Mouse (Mus musculus) heart, embryonic 14.5 days (tissue): ENCODE results near the gene Gm20390. TPM values are rescaled to one million over a fixed set of nuclear protein-coding genes. Genes with fewer than 3 reads are reported as not detected.

ENCODE experiments used
- ATAC-seq: fragments of 200-750 bp; cut with Nextera tagmentation; 2 replicates; pipeline ENCODE4 v1.8.0; 2017; ENCODE audit warnings: low read depth, moderate TSS enrichment; ENCODE audit not compliant: insufficient number of reproducible peaks, insufficient read depth, low FRiP score
- H3K27ac ChIP-seq, 2 experiments: fragments of 200-500 bp in 1 of 2; fragments of 300-500 bp in 1 of 2; sonication (generic) in 1 of 2; replicated peaks in 1 of 2; 2 replicates each; pipeline ENCODE4 v1.5.1; 2012 to 2014; ENCODE audit warnings: low read depth in 2 of 2, low read length in 2 of 2, control low read depth in 1 of 2, mild to moderate bottlenecking in 1 of 2, mixed read lengths in 1 of 2; ENCODE audit not compliant: control insufficient read depth in 1 of 2, insufficient read depth in 1 of 2
- H3K27me3 ChIP-seq: fragments of 300-500 bp; sonication (generic); 2 replicates; pipeline ENCODE4 v1.6.1; 2014; ENCODE audit warnings: mild to moderate bottlenecking, low read length, control low read depth; ENCODE audit not compliant: control insufficient read depth, insufficient read depth
- H3K36me3 ChIP-seq: fragments of 300-500 bp; sonication (generic); 2 replicates; pipeline ENCODE4 v1.6.1; 2014; ENCODE audit warnings: mild to moderate bottlenecking, control low read depth, low read length, mixed read lengths; ENCODE audit not compliant: control insufficient read depth, insufficient read depth
- H3K4me1 ChIP-seq, 2 experiments: fragments of 200-500 bp in 1 of 2; fragments of 300-500 bp in 1 of 2; sonication (generic) in 1 of 2; 2 replicates each; pipeline ENCODE4 v1.6.1; 2012 to 2014; ENCODE audit warnings: low read length in 2 of 2, control low read depth in 1 of 2, mixed read lengths in 1 of 2; ENCODE audit not compliant: control insufficient read depth in 2 of 2, insufficient read depth in 2 of 2
- H3K4me2 ChIP-seq: fragments of 300-500 bp; sonication (generic); 2 replicates; pipeline ENCODE4 v1.6.1; 2014; ENCODE audit warnings: mild to moderate bottlenecking, low read length
- H3K4me3 ChIP-seq, 2 experiments: fragments of 200-500 bp in 1 of 2; fragments of 300-500 bp in 1 of 2; sonication (generic) in 1 of 2; 2 replicates each; pipeline ENCODE4 v1.5.1; 2012 to 2014; ENCODE audit warnings: low read length in 2 of 2, mild to moderate bottlenecking in 2 of 2, control low read depth in 1 of 2, low read depth in 1 of 2, moderate library complexity in 1 of 2; ENCODE audit not compliant: control insufficient read depth in 1 of 2, insufficient read depth in 1 of 2
- H3K9ac ChIP-seq: fragments of 300-500 bp; sonication (generic); 2 replicates; pipeline ENCODE4 v1.6.1; 2014; ENCODE audit warnings: mild to moderate bottlenecking, low read length
- H3K9me3 ChIP-seq: fragments of 300-500 bp; sonication (generic); 2 replicates; pipeline ENCODE4 v1.6.1; 2016; ENCODE audit warnings: low read length, control low read depth; ENCODE audit not compliant: control insufficient read depth
- WGBS: fragments of 180-500 bp; shearing (Covaris S2); extraction: QIAGEN DNeasy Blood & Tissue Kit; methylation state at CpG from one replicate; pipeline ENCODE4 v1.1.7; 2014; 5-methylcytosine and 5-hydroxymethylcytosine counted together
- polyA plus RNA-seq: library from polyadenylated mRNA; unstranded; fragments of >200 nt; fragmentation: Nextera tagmentation; extraction: Ambion mirVana; gene quantifications from 2 replicates; pipeline ENCODE4 v1.2.1, GENCODE M21; 2014

Gene Gm20390
- polyA plus RNA-seq, 1 experiment from 2014 or later, result 241 TPM

DNA sequence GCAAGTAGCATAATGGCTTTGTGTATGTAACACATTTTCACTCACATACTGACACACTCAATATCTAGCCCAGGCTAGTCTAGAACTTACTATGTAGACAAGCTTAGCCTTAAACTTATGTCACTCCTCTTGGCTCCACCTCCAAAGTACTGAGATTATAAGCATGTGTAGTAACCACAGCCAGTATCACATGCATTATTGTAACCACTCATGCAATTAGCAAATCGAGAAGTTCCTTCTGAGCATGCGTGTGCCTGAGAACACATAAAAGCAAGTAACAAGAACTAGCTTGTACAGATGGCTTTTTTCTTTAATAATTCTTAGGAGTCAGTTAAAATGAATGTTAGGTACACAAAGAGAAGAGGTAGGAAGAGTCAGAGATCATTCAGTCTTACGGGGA is 16.5 kb upstream of the Gm20390 start:
- 89% methylated on average over 3 of the region's 3 CpGs for WGBS

DNA sequence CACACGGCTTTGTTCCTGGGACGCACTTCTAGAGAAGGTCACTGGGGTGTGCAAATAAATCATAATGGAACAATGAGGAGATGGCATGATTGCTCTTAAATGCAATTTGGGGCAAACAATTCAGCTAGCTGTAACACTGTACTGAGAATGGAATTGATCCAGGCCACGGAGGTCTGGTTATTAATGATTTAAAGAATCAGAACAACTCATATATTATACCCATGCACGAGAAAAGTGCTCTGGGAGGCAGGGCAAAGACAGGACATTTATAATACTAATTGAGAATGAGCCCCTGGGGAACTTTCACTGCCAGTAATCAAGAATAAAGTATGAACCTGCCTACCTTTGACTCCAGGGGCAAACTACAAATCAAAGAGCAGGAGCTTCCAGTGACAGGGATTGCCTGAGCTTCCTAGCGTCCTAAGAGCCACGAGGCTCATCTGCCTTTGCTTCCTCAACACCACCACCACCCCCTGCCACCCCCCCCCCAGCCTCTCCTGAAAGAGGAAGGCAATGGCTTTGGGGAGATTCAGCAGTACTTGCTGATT is 11.5 kb upstream of the Gm20390 start:
- Histone ChIP-seq H3K4me2 (no peak overlapping the region), H3K36me3 (no peaks in the 10 kb centered on the region), H3K27ac (no peak overlapping the region), H3K4me1 (no peaks in the 10 kb centered on the region), H3K27me3 (no peaks in the 10 kb centered on the region), H3K9ac (no peak overlapping the region), H3K4me3 (no peak overlapping the region), H3K9me3 (no peaks in the 10 kb centered on the region)
- 65% methylated on average over 6 of the region's 6 CpGs for WGBS
- no peak for ATAC-seq

More for the DNA sequence above, 16.5 kb upstream of the Gm20390 start:
- ATAC-seq, result no peak
- H3K36me3 ChIP-seq, result no peaks in the 10 kb centered on the region
- H3K4me3 ChIP-seq, result no peak overlapping the region
- H3K27me3 ChIP-seq, result no peaks in the 10 kb centered on the region
- H3K9ac ChIP-seq, result no peak overlapping the region
- H3K4me2 ChIP-seq, result no peak overlapping the region
- peaks cover 19% of the 10 kb centered on the region in 2 experiments for H3K4me1 ChIP-seq
- H3K27ac ChIP-seq, result no peak overlapping the region
- H3K9me3 ChIP-seq, result no peaks in the 10 kb centered on the region

DNA sequence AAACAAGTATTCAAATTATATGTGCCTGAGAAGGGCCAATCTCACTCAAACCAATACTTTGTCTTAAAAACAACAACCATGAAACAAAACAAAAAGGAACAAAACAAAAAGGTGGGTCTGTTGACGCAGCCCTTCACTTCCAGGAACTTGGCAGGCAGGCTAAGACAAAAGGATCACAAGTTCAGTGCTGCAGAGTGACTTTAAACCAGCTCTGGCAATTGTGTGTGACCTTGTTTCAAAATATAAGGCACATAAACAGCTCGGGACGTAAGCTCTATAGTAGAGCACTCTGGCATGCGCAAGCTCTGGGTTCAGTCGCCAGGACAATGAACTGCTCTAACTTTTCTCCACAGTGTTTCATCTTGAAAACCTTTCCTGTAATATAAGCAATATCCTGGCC is 4.9 kb upstream of the Gm20390 start:
- WGBS, result 83% methylated on average over 5 of the region's 5 CpGs

DNA sequence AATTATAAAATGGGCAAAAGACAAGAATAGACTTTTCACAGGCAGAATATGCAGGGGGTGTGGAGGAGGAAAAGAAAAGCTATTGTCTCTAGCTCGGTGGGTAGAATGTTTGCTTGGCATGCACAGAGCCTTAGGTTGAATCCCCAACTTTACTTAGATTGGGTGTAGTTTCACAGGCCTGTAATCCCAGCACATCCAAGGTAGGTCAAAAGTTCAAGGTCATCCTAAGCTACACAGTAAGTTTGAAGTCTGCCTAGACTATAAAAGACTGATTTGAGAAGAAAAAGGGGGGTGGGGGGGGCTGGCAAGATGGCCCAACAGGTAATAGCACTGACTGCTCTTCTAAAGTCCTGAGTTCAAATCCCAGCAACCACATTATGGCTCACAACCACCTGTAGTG is 1.7 kb upstream of the Gm20390 start:
- H3K9ac ChIP-seq, result no peak overlapping the region
- H3K4me1 ChIP-seq, result peaks cover 3 to 6% of the 10 kb centered on the region in 2 experiments; a peak in 2 of 4 replicates
- no peak overlapping the region for H3K4me2 ChIP-seq
- H3K9me3 ChIP-seq, result no peaks in the 10 kb centered on the region
- H3K4me3 ChIP-seq, result no peak overlapping the region
- 50% methylated on average over 1 of the region's 1 CpGs for whole genome bisulfite sequencing
- H3K27me3 ChIP-seq, result no peaks in the 10 kb centered on the region
- peaks cover 14% of the 10 kb centered on the region for H3K36me3 ChIP-seq
- no peak for ATAC-seq
- no peak overlapping the region for H3K27ac ChIP-seq

More for the DNA sequence above, 4.9 kb upstream of the Gm20390 start:
- no peak overlapping the region for H3K4me3 ChIP-seq
- H3K27ac ChIP-seq, result no peak overlapping the region
- H3K36me3 ChIP-seq, result no peaks in the 10 kb centered on the region
- H3K4me2 ChIP-seq, result no peak overlapping the region
- no peaks in the 10 kb centered on the region for H3K27me3 ChIP-seq
- H3K4me1 ChIP-seq, result 0 out of 4 replicates have a peak, but pooled peaks cover 0 to 3% of the 10 kb centered on the region in 2 experiments
- no peak overlapping the region for H3K9ac ChIP-seq
- ATAC-seq, result no peak
- H3K9me3 ChIP-seq, result no peaks in the 10 kb centered on the region

DNA sequence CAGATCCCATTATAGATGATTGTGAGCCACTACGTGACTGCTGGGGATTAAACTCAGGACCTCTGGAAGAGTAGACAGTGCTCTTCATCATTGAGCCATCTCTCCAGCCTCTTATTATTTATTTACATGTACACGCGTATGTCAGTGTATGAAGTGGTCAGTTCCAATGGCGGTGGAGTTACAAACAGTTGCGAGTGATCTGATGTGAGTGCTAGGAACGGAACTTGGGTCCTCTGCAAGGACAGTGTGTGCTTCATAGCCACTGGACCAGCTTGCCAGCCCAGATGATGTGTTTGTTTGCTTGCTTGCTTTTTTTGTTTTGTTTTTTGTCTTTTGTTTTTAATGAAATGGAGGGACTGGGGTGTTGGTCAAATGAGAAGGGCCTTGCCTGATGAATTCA is 1.1 kb upstream of the Gm20390 start:
- no peak for ATAC-seq
- Histone ChIP-seq H3K4me1 (peaks cover 3 to 6% of the 10 kb centered on the region in 2 experiments; a peak in 2 of 4 replicates), H3K4me3 (no peak overlapping the region), H3K4me2 (peak overlapping the region; percentile 62; the same call in 1 of the 2 replicates), H3K36me3 (peaks cover 20% of the 10 kb centered on the region), H3K27ac (no peak overlapping the region), H3K9me3 (no peaks in the 10 kb centered on the region), H3K9ac (no peak overlapping the region), H3K27me3 (no peaks in the 10 kb centered on the region)
- 94% methylated on average over 6 of the region's 6 CpGs for WGBS

DNA sequence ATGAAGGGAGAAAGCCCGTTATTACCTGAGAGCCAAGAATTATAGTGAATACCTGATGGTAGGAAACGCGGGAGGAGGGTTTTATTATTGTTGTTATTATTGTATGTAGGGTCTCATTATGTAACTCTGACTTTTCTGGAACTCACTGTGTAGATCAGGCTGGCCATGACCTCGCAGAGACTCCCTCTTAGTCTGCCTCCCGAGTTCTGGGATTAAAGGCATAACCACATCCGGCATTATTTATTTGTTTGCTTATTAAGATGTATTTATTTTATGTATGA is 695 bp upstream of the Gm20390 start:
- peaks cover 3 to 6% of the 10 kb centered on the region in 2 experiments; a peak in 2 of 4 replicates for H3K4me1 ChIP-seq
- H3K36me3 ChIP-seq, result peaks cover 24% of the 10 kb centered on the region
- ATAC-seq, result no peak
- peak overlapping the region; percentile 62 for H3K4me2 ChIP-seq
- 37% methylated on average over 6 of the region's 6 CpGs for WGBS
- H3K9me3 ChIP-seq, result no peaks in the 10 kb centered on the region
- no peaks in the 10 kb centered on the region for H3K27me3 ChIP-seq
- peak overlapping the region; percentile 70 for H3K9ac ChIP-seq
- H3K4me3 ChIP-seq, result peak overlapping the region in 1 of 2 experiments; percentile 76; a peak in 2 of 4 replicates
- H3K27ac ChIP-seq, result peak overlapping the region in 1 of 2 experiments; percentile 70; a peak in 2 of 4 replicates

DNA sequence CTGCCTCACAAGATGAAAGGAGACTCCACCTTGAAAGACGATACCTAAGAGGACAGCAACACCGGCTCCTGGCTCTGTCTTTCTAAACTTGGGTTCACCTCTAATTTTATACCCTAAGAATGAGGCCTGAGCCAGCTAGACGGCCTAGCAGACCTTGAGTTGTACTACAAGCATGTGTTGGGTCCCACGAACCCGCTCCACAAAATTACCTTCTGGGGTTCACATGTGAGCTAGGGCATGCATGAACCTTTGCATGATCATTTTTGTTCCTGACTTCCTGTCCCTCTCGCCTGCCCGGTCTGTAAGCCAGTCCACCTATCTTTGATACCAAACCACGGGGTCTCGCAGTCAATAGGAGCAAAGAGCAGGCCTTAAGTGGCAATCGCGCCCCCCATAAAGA is 712 bp downstream of the Gm20390 start:
- Histone ChIP-seq H3K27ac (peak overlapping the region; percentile 72 to 85), H3K9me3 (no peaks in the 10 kb centered on the region), H3K36me3 (peaks cover 36% of the 10 kb centered on the region), H3K9ac (peak overlapping the region; percentile 84), H3K27me3 (no peaks in the 10 kb centered on the region), H3K4me3 (peak overlapping the region; percentile 76 to 88), H3K4me1 (peaks cover 3 to 6% of the 10 kb centered on the region in 2 experiments; a peak in 2 of 4 replicates), H3K4me2 (peak overlapping the region; percentile 87)
- ATAC-seq, result no peak
- 3% methylated on average over 11 of the region's 11 CpGs for WGBS

DNA sequence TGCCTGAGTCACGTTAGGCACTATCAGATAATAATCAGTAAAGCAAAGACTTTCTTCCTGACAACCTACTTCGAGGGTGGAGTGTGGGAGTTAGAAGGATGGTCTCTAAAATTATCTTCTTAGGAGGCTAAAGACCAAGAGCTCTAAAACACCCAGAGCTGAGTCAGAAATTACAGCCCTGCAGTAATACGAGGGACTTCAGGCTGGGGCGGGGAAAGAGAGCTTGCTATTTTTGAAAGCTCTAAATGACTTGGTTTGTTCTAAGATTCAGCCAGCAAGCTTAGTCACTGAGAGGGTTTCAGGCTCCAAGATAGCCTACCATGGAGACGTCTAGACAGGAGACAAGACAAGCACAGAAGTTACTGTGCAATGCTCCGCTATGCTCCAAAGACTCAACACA is 2.7 kb downstream of the Gm20390 start:
- peaks cover 3 to 6% of the 10 kb centered on the region in 2 experiments; a peak in 2 of 4 replicates for H3K4me1 ChIP-seq
- no peaks in the 10 kb centered on the region for H3K9me3 ChIP-seq
- H3K4me3 ChIP-seq, result no peak overlapping the region
- no peak overlapping the region for H3K4me2 ChIP-seq
- H3K36me3 ChIP-seq, result peaks cover 54% of the 10 kb centered on the region
- ATAC-seq, result no peak
- H3K27me3 ChIP-seq, result no peaks in the 10 kb centered on the region
- H3K27ac ChIP-seq, result no peak overlapping the region
- no peak overlapping the region for H3K9ac ChIP-seq
- WGBS, result 90% methylated on average over 6 of the region's 6 CpGs
